Mouse (Mus musculus) activated CD4-positive, CD25-positive, alpha-beta regulatory T cell, adult 4 months (primary cell): Measurements from ENCODE around the gene Stx16. TPM values are rescaled to one million over a fixed set of nuclear protein-coding genes. Genes with fewer than 3 reads are reported as not detected.
A peak's percentile ranks its signal among the peaks of the same experiment; 100 is the strongest.

Experiments used
- ATAC-seq: one replicate; pipeline ENCODE4 v1.8.0; 2017
- polyA plus RNA-seq, 2 experiments: library from polyadenylated mRNA; unstranded; fragments of 100-300 nt; shearing (Covaris generic); gene quantifications; one replicate each; pipeline ENCODE4 v1.2.1; 2017

Stx16 gene
- polyA plus RNA-seq, 2 experiments from 2014 or later: 14.1 to 16.0 TPM

- ATAC-seq: peak; percentile 24
Measured at GRCm38 (mm10) chr2:174076433-174076824, 321 bp downstream of the Stx16 start.

GRCm38 (mm10) chr2:174077004-174077695, 1.0 kb downstream of the Stx16 start:
- ATAC-seq: peak; percentile 73

DNA sequence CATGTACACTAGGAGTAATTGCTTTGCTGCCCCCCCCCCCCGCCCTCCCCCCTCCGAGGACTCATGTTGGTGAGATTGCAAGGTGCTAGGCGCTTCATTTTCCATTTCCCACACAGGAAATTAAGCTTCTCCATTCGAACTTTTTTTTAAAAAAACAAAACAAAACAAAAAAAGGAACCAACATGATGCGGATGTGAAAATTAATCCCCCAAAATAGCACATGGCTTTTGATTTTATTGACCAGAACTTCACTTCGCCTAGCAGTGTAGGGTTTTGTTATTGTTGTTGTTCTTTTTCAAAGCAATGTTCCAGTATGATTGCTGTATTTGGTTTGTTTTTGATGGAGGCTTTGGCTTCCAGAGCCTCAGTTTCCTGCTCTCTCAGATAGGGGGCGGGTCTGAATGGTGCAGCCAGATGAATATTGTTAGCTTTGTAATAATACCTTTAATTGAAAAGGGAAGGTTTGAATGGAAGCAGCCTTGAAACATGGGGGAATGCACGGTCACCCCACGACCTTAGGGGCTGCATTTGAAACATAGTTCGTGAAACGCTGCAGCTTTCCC, 1.7 kb downstream of the Stx16 start:
- no peak for ATAC-seq

GRCm38 (mm10) chr2:174081833-174082232, 5.7 kb downstream of the Stx16 start:
- ATAC-seq: no peak

DNA sequence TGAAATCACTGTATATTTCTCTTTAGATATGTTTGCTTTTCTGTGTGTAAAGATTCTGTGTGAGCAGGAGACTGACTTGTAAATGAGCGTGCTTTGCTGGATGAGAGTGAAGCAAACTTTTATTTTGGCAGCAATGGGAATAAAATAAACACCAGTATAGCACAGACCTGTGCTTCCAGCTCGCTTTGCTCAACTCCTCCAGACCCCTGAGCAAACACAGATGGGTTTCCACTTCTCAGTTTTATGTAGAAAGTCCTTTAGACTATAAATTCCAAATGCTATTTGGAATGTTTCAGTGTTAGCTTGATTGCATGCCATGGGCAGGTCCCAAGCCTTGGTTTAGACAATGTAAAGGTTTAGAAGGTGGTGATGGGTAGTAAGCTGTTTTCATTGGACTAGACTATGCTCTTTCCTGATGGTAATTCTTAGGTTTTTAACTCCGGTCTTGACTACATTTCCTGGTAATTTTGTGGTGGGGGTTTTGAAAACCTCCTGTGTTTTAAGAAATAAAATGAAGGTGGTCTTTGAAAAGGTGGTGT, 6.3 kb downstream of the Stx16 start:
- ATAC-seq: no peak

DNA sequence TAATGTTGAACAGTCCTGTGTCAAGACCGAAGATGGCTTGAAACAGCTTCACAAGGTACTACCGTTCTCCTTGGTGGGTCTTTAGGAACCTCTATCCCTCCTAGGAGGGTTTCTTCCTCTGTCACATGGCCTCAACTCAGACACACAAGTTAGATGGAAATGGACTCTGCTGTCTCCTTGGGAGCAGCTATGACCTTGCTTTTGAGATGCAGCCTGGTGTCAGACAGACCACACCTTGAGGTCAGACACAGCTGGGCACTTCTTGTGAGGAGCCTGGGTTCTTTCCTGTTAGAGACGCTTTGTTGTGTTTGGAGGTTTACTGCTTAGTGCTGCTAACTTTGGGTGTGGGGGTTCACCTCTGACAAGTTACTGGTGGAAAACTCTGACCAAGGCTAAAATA, 19.0 kb downstream of the Stx16 start:
- ATAC-seq: no peak

DNA sequence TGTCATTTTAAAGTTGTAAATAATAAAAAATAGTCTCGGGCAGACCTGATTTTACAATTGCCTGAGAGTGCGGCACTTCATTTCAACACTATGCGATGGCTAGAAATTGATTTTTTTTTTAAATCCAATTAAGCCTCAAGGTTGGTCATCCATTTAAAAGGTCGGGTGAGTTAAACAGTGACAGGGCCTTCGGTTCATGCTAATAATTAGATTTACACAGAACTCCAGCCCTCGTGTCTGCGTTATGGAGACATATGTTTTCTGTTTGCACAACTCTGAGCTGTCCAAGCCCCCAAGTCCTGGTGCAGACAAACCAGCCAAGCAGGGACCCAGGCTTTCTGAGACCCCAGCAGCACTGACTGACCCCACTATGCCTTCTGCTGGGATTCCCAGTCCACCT, 26.3 kb downstream of the Stx16 start:
- ATAC-seq: no peak

GRCm38 (mm10) chr2:174103527-174103926, 27.4 kb downstream of the Stx16 start:
- ATAC-seq: no peak

GRCm38 (mm10) chr2:174107375-174107774, 31.3 kb downstream of the Stx16 start:
- no peak for ATAC-seq

DNA sequence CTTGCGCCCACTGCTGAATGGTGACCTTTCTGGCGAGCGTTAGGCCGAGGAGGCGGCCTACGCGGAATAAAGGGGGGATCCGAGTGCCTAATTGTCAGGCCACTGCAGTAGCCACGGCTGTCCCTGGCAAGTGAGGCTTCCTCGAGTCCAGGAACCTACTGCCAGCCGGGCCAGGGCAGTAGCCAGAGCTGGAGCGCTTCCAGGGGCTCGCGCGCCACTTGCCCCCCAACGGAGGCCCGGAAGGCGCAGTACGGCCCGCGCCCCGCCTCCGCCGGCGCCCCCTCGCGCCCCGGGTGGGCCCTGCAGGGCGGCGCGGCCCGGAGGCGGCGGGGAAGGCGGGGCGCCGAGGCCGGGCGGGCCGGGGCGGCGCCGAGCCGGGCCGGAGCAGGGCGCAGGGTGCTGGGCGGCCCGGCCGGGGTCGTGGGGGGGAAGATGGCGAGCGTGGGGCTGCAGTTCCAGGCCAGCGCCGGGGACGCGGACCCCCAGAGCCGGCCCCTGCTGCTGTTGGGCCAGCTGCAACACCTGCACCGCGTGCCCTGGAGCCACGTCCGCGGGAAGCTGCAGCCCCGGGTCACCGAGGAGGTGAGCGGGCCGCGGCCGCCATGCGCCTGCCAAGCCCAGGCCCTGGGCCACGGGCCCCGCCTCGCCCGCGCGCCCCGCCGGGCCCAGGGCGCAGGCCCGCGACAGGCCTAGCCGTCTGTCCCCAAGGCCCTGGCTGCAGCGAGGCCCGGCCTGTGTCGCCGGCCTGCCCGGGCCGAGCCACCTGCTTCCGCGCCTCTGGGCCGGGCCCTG, 34.1 kb downstream of the Stx16 start, which contains the start of gene Npepl1:
Gene Npepl1, plus strand, starts transcription at position 359 of the 792 bp plus-strand sequence.
- peak; percentile 89 for ATAC-seq

DNA sequence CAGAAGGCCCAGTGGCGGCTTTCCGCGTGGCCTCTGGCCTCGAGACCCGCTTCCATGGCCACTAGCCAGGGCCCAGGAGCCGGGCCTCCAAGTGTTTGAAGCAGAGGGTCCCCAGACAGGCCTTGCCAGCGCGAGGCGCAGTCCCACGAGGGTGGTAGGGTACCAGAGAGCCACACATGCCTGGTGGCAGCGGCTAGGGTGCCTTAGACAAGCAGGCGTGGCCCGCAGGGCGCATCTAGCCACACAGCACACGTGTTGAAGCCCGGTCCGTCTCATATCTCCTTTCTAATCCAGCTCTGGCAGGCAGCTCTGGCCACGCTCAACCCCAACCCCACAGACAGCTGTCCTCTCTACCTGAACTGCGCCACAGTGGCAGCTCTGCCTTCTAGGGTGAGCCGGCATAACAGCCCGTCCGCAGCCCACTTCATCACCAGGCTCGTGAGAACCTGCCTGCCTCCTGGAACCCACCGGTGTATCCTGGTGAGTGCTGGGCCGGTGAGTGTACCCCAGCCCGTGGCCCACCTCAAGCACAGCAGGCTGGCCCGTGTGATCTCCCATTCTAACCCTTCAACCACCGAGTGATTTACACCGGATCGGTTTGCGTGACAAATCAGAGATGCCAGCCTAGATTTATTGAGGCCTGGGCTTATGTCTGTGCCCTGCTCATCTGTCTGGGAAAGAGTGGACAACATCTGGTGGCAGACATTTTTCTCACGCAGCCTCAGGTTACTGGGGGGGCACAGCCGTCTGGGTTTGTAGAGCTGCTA, 34.9 kb downstream of the Stx16 start:
- peak; percentile 41 for ATAC-seq

- ATAC-seq: no peak
Measured at GRCm38 (mm10) chr2:174112931-174113330, 36.8 kb downstream of the Stx16 start.

- no peak for ATAC-seq
Measured at GRCm38 (mm10) chr2:174114148-174114864, 38.2 kb downstream of the Stx16 start.

- no peak for ATAC-seq
Measured at GRCm38 (mm10) chr2:174116929-174117328, 40.8 kb downstream of the Stx16 start.

DNA sequence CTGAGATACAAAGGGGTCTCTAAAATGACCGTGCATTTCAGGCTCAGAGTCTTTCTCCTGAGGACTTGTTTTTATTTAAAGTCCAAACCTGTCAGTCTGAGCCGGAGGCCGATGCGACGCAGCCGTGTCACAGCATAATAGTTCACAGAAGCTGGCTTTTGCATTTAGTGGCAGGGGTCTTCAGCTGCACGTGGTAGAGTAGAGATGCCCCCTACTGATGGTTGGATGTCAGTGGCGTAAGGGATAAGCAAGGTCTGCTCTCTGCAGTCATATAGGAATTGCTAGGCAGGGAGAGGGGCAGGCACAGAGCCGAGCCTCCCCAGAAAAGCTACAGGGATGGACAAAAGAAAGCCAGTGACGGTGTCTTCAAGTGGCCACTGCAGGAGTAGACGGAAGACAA, 42.0 kb downstream of the Stx16 start:
- ATAC-seq: no peak

DNA sequence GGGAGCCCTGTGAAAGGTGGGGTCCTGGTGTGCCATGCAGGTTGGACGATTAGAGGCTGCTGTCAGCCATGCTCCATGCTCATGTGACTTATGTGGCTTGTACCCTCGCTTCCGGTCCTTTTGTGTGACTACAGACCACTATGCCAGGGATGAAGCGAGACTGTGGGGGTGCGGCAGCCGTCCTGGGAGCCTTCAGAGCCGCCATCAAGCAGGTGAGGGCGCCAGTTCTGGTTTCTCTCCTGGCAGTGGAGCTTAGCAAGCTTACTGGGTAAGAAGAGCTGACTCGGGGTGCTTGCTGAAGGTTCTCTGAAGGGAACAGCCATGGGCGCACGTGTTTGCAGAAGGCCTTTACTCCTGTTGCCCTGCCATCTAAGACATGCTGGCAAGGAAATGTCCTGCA, 43.2 kb downstream of the Stx16 start:
- ATAC-seq: no peak

DNA sequence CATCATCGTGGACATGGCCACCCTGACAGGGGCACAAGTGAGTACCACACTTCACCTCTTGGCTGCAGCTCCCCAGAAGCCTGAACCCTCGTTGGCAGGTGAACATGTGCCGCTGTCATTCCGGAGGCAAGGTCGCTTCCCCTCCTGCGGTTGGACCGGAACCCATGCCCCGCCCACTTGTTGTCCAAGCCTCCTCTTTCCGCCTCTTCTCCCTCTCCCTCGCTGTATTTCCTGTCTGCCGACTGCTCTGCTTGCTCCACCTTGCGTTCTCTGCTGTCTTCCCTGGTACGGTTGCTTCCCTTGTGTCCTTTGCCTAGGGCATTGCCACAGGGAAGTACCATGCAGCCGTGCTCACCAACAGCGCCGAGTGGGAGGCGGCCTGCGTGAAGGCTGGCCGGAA, 44.5 kb downstream of the Stx16 start:
- no peak for ATAC-seq

DNA sequence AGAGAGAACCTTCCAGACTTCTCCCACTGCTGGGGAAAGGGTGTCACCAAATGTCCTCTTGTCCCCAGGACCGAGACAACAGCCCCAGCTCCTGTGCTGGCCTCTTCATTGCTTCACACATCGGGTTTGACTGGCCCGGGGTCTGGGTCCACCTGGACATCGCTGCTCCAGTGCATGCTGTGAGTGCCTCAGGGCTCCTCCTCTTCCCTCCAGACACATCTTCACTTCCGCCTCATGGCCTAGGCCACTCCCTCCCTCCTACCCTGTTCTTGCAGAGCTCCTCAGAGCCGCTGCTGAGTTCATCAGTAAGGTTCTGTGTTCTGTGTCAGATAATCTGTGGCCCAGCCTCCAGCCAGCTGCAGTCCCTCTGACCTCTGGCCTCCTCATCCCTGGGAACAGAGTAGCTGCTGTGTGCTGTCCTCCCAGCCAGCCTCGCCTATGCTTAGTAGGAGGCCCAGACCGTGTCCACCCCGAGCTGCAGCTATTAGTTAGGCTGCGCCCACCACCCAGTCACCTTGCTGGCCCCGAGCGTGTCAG, 45.4 kb downstream of the Stx16 start:
- ATAC-seq: no peak

DNA sequence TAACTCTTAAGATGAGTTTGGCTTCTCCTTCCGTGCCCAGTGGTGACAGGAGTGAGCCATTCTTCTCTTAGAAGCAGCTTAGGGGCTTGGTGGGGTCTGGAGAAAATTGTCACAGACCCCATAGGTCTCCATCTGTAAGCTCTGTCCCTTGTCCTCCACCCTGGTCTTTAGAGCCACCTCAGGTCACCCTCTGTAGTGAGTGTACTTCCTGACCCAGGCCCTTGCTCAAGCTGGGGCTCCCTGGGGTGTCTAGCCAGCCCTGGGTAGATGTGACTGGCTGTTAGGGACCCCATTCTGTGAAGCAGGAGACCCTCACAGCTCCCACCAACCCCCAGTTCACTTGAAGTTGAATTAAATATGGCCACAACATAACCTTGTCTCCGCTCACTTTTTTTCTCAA, 46.2 kb downstream of the Stx16 start:
- no peak for ATAC-seq

DNA sequence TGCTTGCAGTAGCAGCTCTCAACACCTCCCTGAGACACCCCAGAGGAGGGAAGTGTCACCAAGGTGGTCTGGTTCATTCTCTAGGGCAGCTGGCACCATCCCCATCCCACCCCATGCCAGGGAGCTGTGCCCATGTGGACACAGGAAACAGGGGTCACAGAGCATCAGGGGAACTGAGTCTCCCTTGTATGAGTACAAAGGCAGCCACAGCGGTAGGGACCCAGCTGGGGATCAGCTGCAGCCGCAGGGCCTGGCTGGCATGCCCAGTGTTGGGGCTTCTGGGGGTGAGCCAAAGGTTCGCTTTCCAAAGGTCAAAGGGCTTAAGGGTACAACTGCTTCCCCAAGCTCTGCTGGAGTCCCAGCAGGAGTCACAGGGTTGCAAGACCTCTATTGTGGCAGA, 47.6 kb downstream of the Stx16 start:
- no peak for ATAC-seq

GRCm38 (mm10) chr2:174126522-174127375, 50.6 kb downstream of the Stx16 start:
- peak; percentile 57 for ATAC-seq
